Mouse (Mus musculus) liver, postnatal 0 days (tissue): ENCODE data around the gene Rad54l.

Experiments
- CTCF ChIP-seq: sonication (generic); IDR thresholded peaks from 2 replicates; pipeline ENCODE4 v1.5.1; 2016; ENCODE audit warnings: antibody characterized with exemption, low read depth
- EP300 ChIP-seq: IDR thresholded peaks from 2 replicates; pipeline ENCODE4 v1.6.1; 2016; ENCODE audit warnings: antibody characterized with exemption, low read depth, mild to moderate bottlenecking

DNA sequence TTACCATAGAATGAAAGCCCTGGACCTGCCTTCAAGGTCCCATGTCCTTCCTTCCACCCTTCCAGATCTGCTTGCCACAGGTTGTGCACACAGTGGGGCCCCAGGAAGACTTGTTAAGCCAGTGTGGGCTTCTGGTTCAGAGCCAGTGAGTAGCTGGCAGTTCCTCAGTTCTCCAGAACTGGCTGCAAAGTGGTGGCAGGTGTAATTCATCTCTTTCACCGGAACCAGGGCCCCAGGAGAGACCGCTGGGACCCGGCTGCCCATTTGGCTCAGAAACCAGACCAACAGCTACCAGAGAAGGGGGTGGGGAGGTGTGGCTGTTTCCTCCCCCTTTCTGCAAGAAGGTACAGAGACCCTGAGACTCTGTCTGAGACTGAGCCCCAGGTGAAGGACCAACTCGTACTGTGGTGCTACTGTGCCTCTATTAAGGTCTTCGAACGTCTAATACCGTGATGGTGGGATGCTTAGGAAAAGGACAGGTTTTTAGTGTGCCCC, 19.9 kb upstream of the Rad54l start:
- TF ChIP-seq CTCF = no peak
- no peak for TF ChIP-seq EP300
